Mouse (Mus musculus) layer of hippocampus, adult 18-20 months (tissue): Measurements from ENCODE around the gene Olfr1176. TPM values are rescaled to one million over a fixed set of nuclear protein-coding genes. Genes with fewer than 3 reads are reported as not detected.

Experiments
- DNase-seq, 2 experiments: peaks; one replicate each; pipeline ENCODE4 v3.0.0; 2022; ENCODE audit warnings: low spot score in 2 of 2
- long read RNA-seq: library from polyadenylated mRNA; stranded (forward); transcript quantifications from one replicate; pipeline ENCODE4 v2.0.0, GENCODE M21; 2021
- total RNA-seq, 2 experiments: library from RNA; stranded (reverse); gene quantifications; 2 replicates each; pipeline ENCODE4 v1.2.3; 2021

Olfr1176 gene
- not detected for total RNA-seq
- long read RNA-seq: 0 reads

- no peak for DNase-seq
These were observed at the start of gene Olfr1176 for GRCm38 (mm10) chr2:88336421-88336820. TSS of gene Olfr1176 (plus strand) at chr2:88336721.

- no peak for DNase-seq
These were observed 21.5 kb upstream of the Olfr1176 start, which contains the start of gene Olfr1174-ps for GRCm38 (mm10) chr2:88315035-88315434. TSS of gene Olfr1174-ps (minus strand) at chr2:88315135.

- no peak for DNase-seq
These were observed 9.4 kb upstream of the Olfr1176 start, which contains the start of gene Olfr1175-ps for GRCm38 (mm10) chr2:88327115-88327514. TSS of gene Olfr1175-ps (minus strand) at chr2:88327215.

- no peak for DNase-seq
These were observed 9.9 kb downstream of the Olfr1176 start, which contains the start of gene Olfr1177-ps for GRCm38 (mm10) chr2:88346392-88346791. TSS of gene Olfr1177-ps (minus strand) at chr2:88346492.

DNA sequence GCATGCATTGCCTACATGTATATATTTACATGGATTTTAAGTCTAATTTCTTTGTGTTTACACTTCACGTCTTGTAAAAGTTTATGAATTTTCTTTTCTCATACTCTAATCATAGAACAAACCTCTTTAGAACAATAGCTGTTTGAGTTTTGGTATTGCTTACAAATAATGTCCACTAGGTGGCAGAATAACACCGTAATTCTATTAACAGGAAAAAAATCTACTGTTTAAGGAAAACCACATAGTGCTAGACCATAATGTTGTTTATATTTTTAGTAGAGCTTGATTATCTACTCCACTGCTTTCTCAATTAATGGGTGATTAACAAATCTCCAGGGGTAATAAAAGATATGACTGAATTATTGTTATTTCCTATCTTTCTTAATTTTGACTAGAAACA, 19.8 kb downstream of the Olfr1176 start:
- peak in 1 of 2 experiments; percentile 23 for DNase-seq

DNA sequence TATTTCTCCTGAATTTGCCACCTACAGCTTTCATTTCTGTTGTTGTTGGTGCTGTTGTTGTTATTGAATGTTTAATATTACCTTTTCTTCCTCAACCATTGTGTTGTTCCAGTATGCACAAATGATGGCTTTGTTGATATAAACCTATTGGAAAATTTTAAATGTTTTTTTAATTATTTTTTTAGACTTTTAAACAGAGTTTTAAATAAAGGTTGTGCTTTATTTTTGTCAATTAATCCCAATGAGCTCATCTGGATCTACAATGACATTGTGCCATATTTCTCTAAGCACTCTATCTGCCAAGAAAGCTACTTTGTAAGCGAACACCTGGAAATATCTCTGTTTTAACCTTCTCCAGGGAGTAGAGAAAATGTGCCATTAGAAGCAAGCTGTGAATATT, 50.2 kb downstream of the Olfr1176 start, which contains the start of gene Olfr1178:
Gene Olfr1178 (plus strand): TSS at position 301 of the 400 bp plus-strand sequence.
- DNase-seq: no peak

Other genes starting within 250 kb of the Olfr1176 start
- gene Olfr1164, start 242.8 kb upstream of the Olfr1176 start, total RNA-seq: not detected
- not detected for gene Olfr1166, start 208.4 kb upstream of the Olfr1176 start, total RNA-seq
- gene Olfr1167, start 181.5 kb upstream of the Olfr1176 start, total RNA-seq: not detected
- gene Olfr1168, start 154.8 kb upstream of the Olfr1176 start, total RNA-seq: not detected
- gene Olfr1170, start 108.4 kb upstream of the Olfr1176 start, total RNA-seq: not detected
- gene Olfr1173, start 56.8 kb upstream of the Olfr1176 start, total RNA-seq: not detected
- not detected for gene Olfr1174-ps, start 21.6 kb upstream of the Olfr1176 start, total RNA-seq
- gene Olfr1175-ps, start 9.5 kb upstream of the Olfr1176 start, total RNA-seq: not detected
- gene Olfr1177-ps, start 9.8 kb downstream of the Olfr1176 start, total RNA-seq: not detected
- gene Olfr1178, start 50.3 kb downstream of the Olfr1176 start, total RNA-seq: not detected
- not detected for gene Olfr1179, start 69.7 kb downstream of the Olfr1176 start, total RNA-seq
- not detected for gene Olfr1180, start 82.4 kb downstream of the Olfr1176 start, total RNA-seq
- gene Olfr1181, start 89.5 kb downstream of the Olfr1176 start, total RNA-seq: not detected
- gene Gm13757, start 112.4 kb downstream of the Olfr1176 start, total RNA-seq: not detected
- gene Olfr1183, start 118.1 kb downstream of the Olfr1176 start, total RNA-seq: not detected
- gene Olfr1184, start 146.9 kb downstream of the Olfr1176 start, total RNA-seq: not detected
- gene Olfr1185-ps1, start 156.6 kb downstream of the Olfr1176 start, total RNA-seq: not detected
- gene Olfr1186, start 181.8 kb downstream of the Olfr1176 start, total RNA-seq: not detected
- not detected for gene Olfr1188, start 220.2 kb downstream of the Olfr1176 start, total RNA-seq
- not detected for gene Olfr1189, start 249.7 kb downstream of the Olfr1176 start, total RNA-seq